Mouse (Mus musculus): ENCODE results near the gene Npr1. TPM values are rescaled to one million over a fixed set of nuclear protein-coding genes. Genes with fewer than 3 reads are reported as not detected.
A peak's percentile ranks its signal among the peaks of the same experiment; 100 is the strongest.

Npr1 gene
- polyA plus RNA-seq, 2 experiments = 4.8 to 15.5 TPM

DNA sequence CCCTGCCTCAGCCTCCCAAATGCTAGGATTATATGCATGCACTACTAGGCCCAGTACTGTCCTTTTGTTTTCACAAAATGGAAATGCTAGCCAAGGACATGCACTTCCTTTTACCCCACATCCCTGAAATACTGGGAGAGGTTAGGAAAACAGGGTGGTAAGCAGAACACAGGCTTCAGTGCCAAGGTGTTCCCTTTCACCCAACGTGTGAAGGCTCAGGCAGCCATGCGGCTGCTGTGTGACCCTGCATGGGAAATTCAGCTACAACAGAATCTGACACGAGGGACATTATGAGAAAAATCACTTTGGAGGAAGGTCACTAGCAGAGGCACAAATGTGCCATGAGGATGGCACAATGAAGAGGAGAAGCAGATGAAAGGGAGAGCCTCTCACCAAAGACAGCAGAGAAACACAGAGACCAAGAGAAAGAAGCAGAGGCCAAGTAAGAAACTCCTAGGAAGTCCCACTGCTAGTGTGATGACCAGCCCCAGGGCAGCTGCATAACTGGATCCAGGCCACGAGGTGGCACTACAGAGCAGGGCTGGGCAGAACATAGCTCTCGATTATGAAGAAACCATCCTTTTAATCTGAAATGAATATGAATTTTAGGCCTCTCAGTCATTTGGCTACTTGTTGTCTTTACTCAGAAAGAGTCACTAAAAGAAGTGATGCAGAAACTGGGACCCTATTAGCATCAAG, 53.2 kb downstream of the Npr1 start:
- H3K9ac ChIP-seq (ENCODE audit: low read depth, low read length, severe bottlenecking) = no peak overlapping the region
- H3K4me1 ChIP-seq (ENCODE audit: control insufficient read depth, insufficient read depth, low read length) = no peaks in the 10 kb centered on the region
- no peak overlapping the region for H3K27ac ChIP-seq (replicated peaks; ENCODE audit: low read depth, low read length)
- TF ChIP-seq POLR2A (IDR thresholded peaks at IDR 0.05; ENCODE audit: borderline replicate concordance, extremely low read depth, insufficient read depth, insufficient read length) = no peak
- no peaks in the 10 kb centered on the region for H3K9me3 ChIP-seq (ENCODE audit: control insufficient read depth, low read length)
- DNase-seq (ENCODE audit: low spot score) = peak; percentile 59
- WGBS = 45% methylated on average over 5 of the region's 5 CpGs
- no peak overlapping the region for H3K4me2 ChIP-seq (replicated peaks; ENCODE audit: low read depth, low read length, severe bottlenecking)
- ATAC-seq (ENCODE audit: low FRiP score, low read depth) = peak; percentile 77; the same call in 1 of the 2 replicates
- no peak overlapping the region for H3K4me3 ChIP-seq (replicated peaks; ENCODE audit: low read length)
- H3K36me3 ChIP-seq (ENCODE audit: control insufficient read depth, insufficient read depth, low read length) = peaks cover 85% of the 10 kb centered on the region
- H3K27me3 ChIP-seq (ENCODE audit: control insufficient read depth, insufficient read depth, low read length) = no peaks in the 10 kb centered on the region

DNA sequence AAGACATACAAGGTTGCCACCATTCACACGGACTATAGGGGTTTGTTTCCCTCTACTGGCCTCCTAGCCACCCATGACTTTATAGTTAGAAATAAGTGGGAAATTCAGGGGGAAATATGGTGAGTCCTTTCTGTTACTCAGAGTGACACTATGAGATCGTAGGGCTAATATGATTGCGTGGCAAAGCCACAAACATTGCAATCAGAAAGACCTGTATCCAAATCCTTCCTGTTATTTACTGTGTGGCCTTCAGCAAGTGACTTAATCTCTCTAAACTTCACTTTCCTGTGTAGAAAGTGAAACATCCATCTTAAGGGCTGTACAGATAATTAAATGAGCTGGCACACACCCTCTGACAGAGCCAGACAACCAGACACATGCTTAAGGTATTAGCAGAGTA, 56.9 kb downstream of the Npr1 start:
- H3K9ac ChIP-seq (ENCODE audit: low read depth, low read length, severe bottlenecking) = no peak overlapping the region
- no peak overlapping the region for H3K4me2 ChIP-seq (replicated peaks; ENCODE audit: low read depth, low read length, severe bottlenecking)
- no peak for DNase-seq (ENCODE audit: low spot score)
- H3K9me3 ChIP-seq (ENCODE audit: control insufficient read depth, low read length) = no peaks in the 10 kb centered on the region
- no peak for ATAC-seq (ENCODE audit: low FRiP score, low read depth)
- no peak overlapping the region for H3K4me3 ChIP-seq (replicated peaks; ENCODE audit: low read length)
- peaks cover 89% of the 10 kb centered on the region for H3K36me3 ChIP-seq (ENCODE audit: control insufficient read depth, insufficient read depth, low read length)
- no peaks in the 10 kb centered on the region for H3K4me1 ChIP-seq (ENCODE audit: control insufficient read depth, insufficient read depth, low read length)
- WGBS = 91% methylated on average over 3 of the region's 3 CpGs
- TF ChIP-seq POLR2A (IDR thresholded peaks at IDR 0.05; ENCODE audit: borderline replicate concordance, extremely low read depth, insufficient read depth, insufficient read length) = no peak
- H3K27ac ChIP-seq (replicated peaks; ENCODE audit: low read depth, low read length) = no peak overlapping the region
- H3K27me3 ChIP-seq (ENCODE audit: control insufficient read depth, insufficient read depth, low read length) = no peaks in the 10 kb centered on the region

DNA sequence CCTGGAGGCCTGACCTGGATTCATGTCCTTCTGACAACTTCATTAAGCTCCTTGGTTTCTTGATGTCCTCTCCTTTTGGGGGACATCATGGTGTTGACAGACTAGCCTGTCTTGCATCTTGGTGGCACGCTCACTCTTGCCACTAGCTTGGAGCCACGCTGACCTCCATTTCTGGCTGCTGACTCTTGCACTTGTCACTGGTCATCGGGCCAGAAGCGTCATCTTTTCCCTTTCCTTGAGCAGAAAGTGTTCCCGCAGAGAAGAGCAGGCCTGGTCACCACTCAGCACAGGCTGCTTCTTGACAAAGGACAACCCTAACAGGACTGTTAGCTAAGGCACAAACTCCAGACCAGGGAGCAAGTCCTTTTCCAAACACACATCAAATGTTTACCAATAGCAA, 59.3 kb downstream of the Npr1 start:
- Histone ChIP-seq H3K9me3 (ENCODE audit: control insufficient read depth, low read length) (no peaks in the 10 kb centered on the region), H3K9ac (ENCODE audit: low read depth, low read length, severe bottlenecking) (no peak overlapping the region), H3K4me2 (replicated peaks; ENCODE audit: low read depth, low read length, severe bottlenecking) (no peak overlapping the region), H3K36me3 (ENCODE audit: control insufficient read depth, insufficient read depth, low read length) (peaks cover 99% of the 10 kb centered on the region), H3K27ac (replicated peaks; ENCODE audit: low read depth, low read length) (no peak overlapping the region), H3K27me3 (ENCODE audit: control insufficient read depth, insufficient read depth, low read length) (no peaks in the 10 kb centered on the region), H3K4me3 (replicated peaks; ENCODE audit: low read length) (no peak overlapping the region), H3K4me1 (ENCODE audit: control insufficient read depth, insufficient read depth, low read length) (no peaks in the 10 kb centered on the region)
- no peak for ATAC-seq (ENCODE audit: low FRiP score, low read depth)
- WGBS = 97% methylated on average over 5 of the region's 5 CpGs
- no peak for DNase-seq (ENCODE audit: low spot score)
- no peak for TF ChIP-seq POLR2A (IDR thresholded peaks at IDR 0.05; ENCODE audit: borderline replicate concordance, extremely low read depth, insufficient read depth, insufficient read length)

DNA sequence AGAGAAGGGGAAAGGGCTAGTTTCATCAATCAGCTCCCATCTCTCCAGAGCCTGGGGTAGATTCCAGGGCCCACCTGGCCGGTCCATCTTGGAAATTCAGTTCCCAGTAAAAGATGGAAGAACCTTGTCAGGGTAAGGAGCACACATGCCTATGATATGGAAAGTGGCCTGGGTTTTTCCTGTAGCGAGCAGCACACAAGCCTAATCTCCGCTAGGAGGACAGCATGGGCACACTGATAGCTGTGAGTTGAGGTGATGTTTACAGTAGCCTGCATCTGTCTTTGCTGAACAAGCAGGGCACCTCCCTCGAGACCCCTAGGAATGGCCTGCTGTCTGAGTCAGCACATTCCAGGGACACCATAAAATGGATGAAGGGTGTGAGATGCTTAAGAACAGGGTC, 61.1 kb downstream of the Npr1 start:
- ATAC-seq (ENCODE audit: low FRiP score, low read depth) (no peak), DNase-seq (ENCODE audit: low spot score) (no peak)
- Histone ChIP-seq H3K27me3 (ENCODE audit: control insufficient read depth, insufficient read depth, low read length) (no peaks in the 10 kb centered on the region), H3K4me1 (ENCODE audit: control insufficient read depth, insufficient read depth, low read length) (no peaks in the 10 kb centered on the region), H3K36me3 (ENCODE audit: control insufficient read depth, insufficient read depth, low read length) (peaks cover 99% of the 10 kb centered on the region), H3K27ac (replicated peaks; ENCODE audit: low read depth, low read length) (no peak overlapping the region), H3K9me3 (ENCODE audit: control insufficient read depth, low read length) (no peaks in the 10 kb centered on the region), H3K4me2 (replicated peaks; ENCODE audit: low read depth, low read length, severe bottlenecking) (no peak overlapping the region), H3K9ac (ENCODE audit: low read depth, low read length, severe bottlenecking) (no peak overlapping the region), H3K4me3 (replicated peaks; ENCODE audit: low read length) (no peak overlapping the region)
- no peak for TF ChIP-seq POLR2A (IDR thresholded peaks at IDR 0.05; ENCODE audit: borderline replicate concordance, extremely low read depth, insufficient read depth, insufficient read length)
- 77% methylated on average over 4 of the region's 4 CpGs for WGBS

DNA sequence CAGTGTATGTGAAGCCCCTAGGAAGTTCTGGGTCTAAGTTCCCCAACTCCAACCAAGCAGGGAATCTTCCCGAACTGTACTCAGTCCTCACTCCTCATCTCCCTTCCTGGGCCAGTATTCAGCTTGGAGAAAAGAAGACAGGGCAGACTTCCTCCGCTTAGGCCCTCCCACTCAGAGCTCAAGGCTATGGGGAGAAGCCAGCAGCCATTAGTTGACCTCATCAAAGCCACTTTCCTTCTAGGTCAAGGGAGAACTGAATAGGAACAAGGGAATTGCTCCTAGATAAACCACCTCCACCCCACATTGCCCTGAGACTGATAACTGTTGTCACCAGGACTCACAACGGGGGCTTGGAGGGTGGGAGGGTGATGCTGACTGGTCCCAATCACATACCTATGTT, 61.5 kb downstream of the Npr1 start:
- no peaks in the 10 kb centered on the region for H3K4me1 ChIP-seq (ENCODE audit: control insufficient read depth, insufficient read depth, low read length)
- H3K27me3 ChIP-seq (ENCODE audit: control insufficient read depth, insufficient read depth, low read length) = no peaks in the 10 kb centered on the region
- H3K4me3 ChIP-seq (replicated peaks; ENCODE audit: low read length) = no peak overlapping the region
- H3K9ac ChIP-seq (ENCODE audit: low read depth, low read length, severe bottlenecking) = no peak overlapping the region
- H3K27ac ChIP-seq (replicated peaks; ENCODE audit: low read depth, low read length) = no peak overlapping the region
- H3K36me3 ChIP-seq (ENCODE audit: control insufficient read depth, insufficient read depth, low read length) = peaks cover 98% of the 10 kb centered on the region
- 96% methylated on average over 3 of the region's 3 CpGs for whole genome bisulfite sequencing
- ATAC-seq (ENCODE audit: low FRiP score, low read depth) = no peak
- TF ChIP-seq POLR2A (IDR thresholded peaks at IDR 0.05; ENCODE audit: borderline replicate concordance, extremely low read depth, insufficient read depth, insufficient read length) = no peak
- no peaks in the 10 kb centered on the region for H3K9me3 ChIP-seq (ENCODE audit: control insufficient read depth, low read length)
- no peak overlapping the region for H3K4me2 ChIP-seq (replicated peaks; ENCODE audit: low read depth, low read length, severe bottlenecking)
- no peak for DNase-seq (ENCODE audit: low spot score)
